Mouse (Mus musculus) bone marrow, adult 2 months (tissue): Measurements from ENCODE around the gene Gskip.

Experiments
- CTCF ChIP-seq: fragments of 200-500 bp; IDR thresholded peaks from 2 replicates; pipeline ENCODE4 v1.5.1; 2011; ENCODE audit warnings: low read length, control low read depth; ENCODE audit not compliant: control insufficient read depth, insufficient read depth
- POLR2A ChIP-seq: fragments of 200-500 bp; IDR thresholded peaks from 2 replicates; pipeline ENCODE4 v1.6.1; 2011; ENCODE audit warnings: low read depth, mild to moderate bottlenecking, control low read depth, low read length, borderline replicate concordance; ENCODE audit not compliant: control insufficient read depth

DNA sequence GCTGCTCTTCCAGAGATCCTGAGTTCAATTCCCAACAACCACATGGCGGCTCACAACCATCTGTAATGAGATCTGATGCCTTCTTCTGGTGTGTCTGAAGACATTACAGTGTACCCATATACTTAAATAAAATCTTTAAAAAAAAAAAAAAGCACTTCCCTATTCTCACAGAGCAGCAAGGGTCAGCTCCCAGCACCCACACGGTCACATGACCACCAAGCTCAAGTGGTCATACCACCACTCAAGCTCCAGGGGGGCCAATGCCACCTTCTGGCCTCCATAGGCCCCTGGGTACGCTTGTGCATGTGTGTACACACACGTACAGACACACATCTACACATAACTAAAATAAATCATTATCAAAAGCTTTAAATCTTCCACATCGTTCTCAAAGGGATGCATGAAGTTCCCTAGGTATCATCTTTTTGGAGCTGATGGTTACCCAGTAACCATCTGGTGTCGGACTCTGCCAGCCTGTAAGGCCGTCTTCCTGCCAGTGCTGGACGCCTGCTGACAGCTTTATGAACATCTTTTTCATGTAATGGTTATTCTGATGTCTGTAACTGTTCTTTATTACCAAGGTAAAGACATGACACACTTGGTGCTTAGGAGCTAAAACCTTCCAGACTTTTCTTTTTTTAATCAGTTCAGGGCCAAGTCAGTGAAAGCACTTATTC lies 12.6 kb downstream of the Gskip start:
- no peak for TF ChIP-seq POLR2A
- TF ChIP-seq CTCF = no peak
